Mouse (Mus musculus) ES-E14 (cell line): ENCODE measurements at regions not wholly inside any gene's neighbourhood (a gene's known extent, or its start where the extent isn't known, plus 50 kb on each side); places are given as distances from the start of the nearest gene placed in this dataset.

ENCODE experiments used
- DNase-seq: peaks from one replicate; pipeline ENCODE4 v3.0.0-alpha.2; 2013; ENCODE audit warnings: low read depth, low spot score
- H3K27ac ChIP-seq: 2 replicates; pipeline ENCODE4 v1.5.1; 2012; ENCODE audit warnings: low read depth, mild to moderate bottlenecking, low read length, moderate library complexity, mixed read lengths; ENCODE audit not compliant: poor library complexity, insufficient read depth, severe bottlenecking
- H3K36me3 ChIP-seq: 2 replicates; pipeline ENCODE4 v1.6.1; 2012; ENCODE audit warnings: mild to moderate bottlenecking, low read length, moderate library complexity, mixed read lengths; ENCODE audit not compliant: control insufficient read depth, poor library complexity, insufficient read depth, severe bottlenecking
- H3K4me1 ChIP-seq, 2 experiments: fragments of 150-350 bp in 1 of 2; sonication (generic) in 1 of 2; 2 replicates each; pipeline ENCODE4 v1.6.1; 2012; ENCODE audit warnings: low read length in 2 of 2, mild to moderate bottlenecking in 1 of 2, mixed read lengths in 1 of 2; ENCODE audit not compliant: control insufficient read depth in 2 of 2, insufficient read depth in 2 of 2, poor library complexity in 1 of 2
- H3K4me3 ChIP-seq, 2 experiments: fragments of 150-350 bp in 1 of 2; sonication (generic) in 1 of 2; 2 replicates each; pipeline ENCODE4 v1.5.1; 2012; ENCODE audit warnings: low read length in 2 of 2, low read depth in 1 of 2, mild to moderate bottlenecking in 1 of 2, mixed read lengths in 1 of 2; ENCODE audit not compliant: insufficient read depth in 1 of 2, poor library complexity in 1 of 2, severe bottlenecking in 1 of 2
- H3K9ac ChIP-seq: 2 replicates; pipeline ENCODE4 v1.6.1; 2012; ENCODE audit warnings: low read depth, mild to moderate bottlenecking, low read length, mixed read lengths; ENCODE audit not compliant: poor library complexity, insufficient read depth, severe bottlenecking
- H3K9me3 ChIP-seq: fragments of 150-350 bp; sonication (generic); 2 replicates; pipeline ENCODE4 v1.6.1; 2012; ENCODE audit warnings: low read depth, mild to moderate bottlenecking, low read length; ENCODE audit not compliant: control insufficient read depth, insufficient read depth
- CHD2 ChIP-seq: IDR thresholded peaks from 2 replicates; pipeline ENCODE4 v1.6.1; 2014; ENCODE audit warnings: mild to moderate bottlenecking, low read depth, low read length, inconsistent platforms
- HCFC1 ChIP-seq: IDR thresholded peaks from 2 replicates; pipeline ENCODE4 v1.6.1; 2012; ENCODE audit warnings: low read length, inconsistent platforms, borderline replicate concordance; ENCODE audit not compliant: insufficient read depth
- MAFK ChIP-seq: IDR thresholded peaks from 2 replicates; pipeline ENCODE4 v1.6.1; 2014; ENCODE audit warnings: mild to moderate bottlenecking, low read depth, low read length, inconsistent platforms; ENCODE audit not compliant: insufficient read depth
- ZC3H11A ChIP-seq: IDR thresholded peaks from 2 replicates; pipeline ENCODE4 v1.6.1; 2012; ENCODE audit warnings: low read depth, mild to moderate bottlenecking, inconsistent platforms, low read length, borderline replicate concordance
- ZNF384 ChIP-seq: IDR thresholded peaks from 2 replicates; pipeline ENCODE4 v1.6.1; 2012; ENCODE audit warnings: low read depth, low read length, inconsistent platforms
- in situ Hi-C, 2 experiments: fragments of 600-800 bp; cut with MboI; formaldehyde crosslinking; loops; one replicate each; pipeline ENCODE4 v1.15.1; 2025; ENCODE audit warnings: low sequenced_read_pairs in 2 of 2, inconsistent platforms in 1 of 2; ENCODE audit not compliant: unreplicated experiment in 2 of 2

GRCm38 (mm10) chr9:120812667-120813210 lies 116.3 kb upstream of the Ctnnb1 start:
- no peak overlapping the region for H3K9ac ChIP-seq
- DNase-seq: no peak
- H3K27ac ChIP-seq: no peak overlapping the region
- no peak overlapping the region for H3K4me3 ChIP-seq
- no peaks in the 10 kb centered on the region for H3K4me1 ChIP-seq
- in situ Hi-C loops: no loop called here
- H3K36me3 ChIP-seq: no peaks in the 10 kb centered on the region
- TF ChIP-seq ZNF384 (no peak), CHD2 (no peak)
- H3K9me3 ChIP-seq: no peaks in the 10 kb centered on the region

- Histone ChIP-seq H3K36me3 (no peaks in the 10 kb centered on the region), H3K4me1 (no peaks in the 10 kb centered on the region), H3K27ac (no peak overlapping the region), H3K4me3 (no peak overlapping the region), H3K9ac (no peak overlapping the region), H3K9me3 (no peaks in the 10 kb centered on the region)
- TF ChIP-seq HCFC1 (no peak), ZC3H11A (no peak), ZNF384 (no peak), CHD2 (no peak), MAFK (no peak)
- no peak for DNase-seq
- in situ Hi-C loops: no loop called here
These were observed 114.7 kb upstream of the Ctnnb1 start for GRCm38 (mm10) chr9:120814286-120814685.

GRCm38 (mm10) chr9:120818726-120819317 lies 110.2 kb upstream of the Ctnnb1 start:
- TF ChIP-seq ZNF384: no peak
- no peak for TF ChIP-seq CHD2
- DNase-seq: peak; percentile 40
- no peak overlapping the region for H3K27ac ChIP-seq
- H3K9ac ChIP-seq: no peak overlapping the region
- no peaks in the 10 kb centered on the region for H3K36me3 ChIP-seq
- in situ Hi-C loops: no loop called here
- H3K4me1 ChIP-seq: no peaks in the 10 kb centered on the region
- no peaks in the 10 kb centered on the region for H3K9me3 ChIP-seq
- H3K4me3 ChIP-seq: peak overlapping the region in 1 of 2 experiments; percentile 40; a peak in 1 of 4 replicates

GRCm38 (mm10) chr9:120820892-120821291 lies 108.1 kb upstream of the Ctnnb1 start:
- H3K9me3 ChIP-seq: no peaks in the 10 kb centered on the region
- TF ChIP-seq HCFC1: no peak
- H3K36me3 ChIP-seq: no peaks in the 10 kb centered on the region

GRCm38 (mm10) chr9:120823397-120823796 lies 105.6 kb upstream of the Ctnnb1 start:
- in situ Hi-C loops: no loop called here
- TF ChIP-seq ZNF384 (no peak), ZC3H11A (no peak), HCFC1 (no peak), CHD2 (no peak), MAFK (no peak)
- Histone ChIP-seq H3K4me1 (no peaks in the 10 kb centered on the region), H3K36me3 (no peaks in the 10 kb centered on the region), H3K27ac (no peak overlapping the region), H3K4me3 (no peak overlapping the region), H3K9ac (no peak overlapping the region), H3K9me3 (no peaks in the 10 kb centered on the region)
- DNase-seq: no peak

More at GRCm38 (mm10) chr9:120820892-120821291, 108.1 kb upstream of the Ctnnb1 start:
- in situ Hi-C loops: no loop called here
- Histone ChIP-seq H3K27ac (no peak overlapping the region), H3K4me1 (no peaks in the 10 kb centered on the region), H3K4me3 (no peak overlapping the region), H3K9ac (no peak overlapping the region)
- DNase-seq: no peak
